Mouse (Mus musculus): ENCODE results near the gene Prpf8.

DNA sequence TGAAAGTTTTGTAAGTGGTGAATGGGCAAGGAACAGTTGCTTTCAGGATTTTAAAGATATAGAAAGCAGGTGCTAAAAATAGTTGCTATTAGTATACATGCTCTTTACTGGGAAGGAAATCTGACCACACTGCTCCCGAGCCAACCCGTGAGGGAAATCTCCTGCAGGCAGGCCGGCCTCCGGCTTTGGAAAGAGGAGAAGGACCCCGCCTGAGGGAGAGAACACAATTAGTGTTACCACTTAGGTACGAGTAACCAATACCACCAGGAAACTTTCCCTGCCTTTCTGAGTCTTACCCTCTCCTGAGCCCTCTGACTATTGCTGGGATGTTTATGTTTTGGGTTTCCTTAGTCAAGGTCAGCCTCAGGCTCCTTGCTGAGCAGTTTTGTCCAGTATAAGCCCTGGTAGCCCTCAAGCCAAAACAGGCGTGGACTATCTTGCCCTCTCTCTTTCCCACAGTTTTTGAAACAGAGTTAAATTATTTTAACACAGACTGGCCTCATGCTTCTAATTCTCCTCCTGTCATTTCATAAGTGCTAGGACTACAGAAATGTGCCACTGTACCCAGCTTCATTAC is 66.4 kb downstream of the Prpf8 start:
- no peak for TF ChIP-seq POLR2A (IDR thresholded peaks at IDR 0.05; ENCODE audit: low read depth, low read length)
- TF ChIP-seq CTCF (IDR thresholded peaks at IDR 0.05; ENCODE audit: extremely low read depth, insufficient read depth, insufficient read length, insufficient replicate concordance): no peak
